Comparison of ENCODE assay signal across 9 mouse cellular contexts in the genomic region with DNA sequence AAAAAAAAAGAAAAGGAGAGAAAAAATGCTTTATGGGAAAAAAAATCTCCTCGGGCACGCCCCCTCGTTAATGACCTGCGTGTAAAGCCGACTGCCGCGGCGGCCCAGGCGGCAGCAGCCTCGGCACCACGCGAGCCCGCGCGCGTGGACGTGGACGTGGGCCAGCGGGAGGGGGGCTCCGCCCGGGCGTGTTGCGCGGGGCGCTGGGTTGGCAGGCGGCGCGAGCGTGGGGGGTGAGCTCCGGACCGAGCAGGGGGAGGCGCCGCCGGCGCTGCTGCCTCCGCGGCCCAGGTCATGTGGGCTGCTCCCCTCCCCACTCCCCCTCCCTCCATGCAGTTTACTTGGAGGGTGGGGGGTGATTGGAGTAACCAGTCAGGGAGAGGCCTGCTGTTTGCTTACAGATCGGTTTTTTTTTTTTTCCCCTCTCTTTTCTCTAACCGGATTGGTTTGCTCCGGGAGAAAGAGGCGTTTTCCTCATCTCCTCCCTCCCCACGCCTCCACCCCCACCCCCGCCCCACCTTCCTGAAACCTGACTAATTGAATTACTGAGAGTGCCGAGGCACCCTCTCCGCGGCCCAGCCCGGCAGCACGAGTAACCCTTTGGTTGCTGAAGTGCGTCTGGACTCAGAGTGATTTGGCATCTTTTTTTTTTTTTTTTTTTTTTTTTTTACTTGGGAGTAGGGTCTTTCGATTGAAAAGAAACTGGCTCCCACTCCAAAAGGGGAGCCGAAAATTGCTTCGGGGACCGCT. TPM values are rescaled to one million over a fixed set of nuclear protein-coding genes. Genes with fewer than 3 reads are reported as not detected.
DNase-seq lines count a peak whose midpoint lies in the region; ATAC-seq and TF ChIP-seq lines count a peak whose summit lies in the region.
"Had no signal": no experiment of that assay in that cellular context is flagged by ENCODE, and none has a peak within 500 bp of the region (broad histone marks: within the 10 kb centered on the region; RNA-seq: fewer than 3 reads in every experiment).

No protein-coding gene starts in this region.

- peak overlapping the region; percentile 83 for H3K9ac ChIP-seq in hindbrain, embryonic 15.5 days

- TF ChIP-seq CTCF in left cerebral cortex, adult 2 months (IDR thresholded peaks at IDR 0.05), result no peak

- H3K27ac ChIP-seq in hindbrain, embryonic 15.5 days (replicated peaks), result peak overlapping the region; percentile 95
- H3K27ac ChIP-seq in left cerebral cortex, adult 2 months, result peak overlapping the region; percentile 88

- peak overlapping the region; percentile 73 for H3K4me3 ChIP-seq in hindbrain, embryonic 15.5 days
- peak overlapping the region; percentile 65 for H3K4me3 ChIP-seq in left cerebral cortex, adult 2 months

- intact Hi-C loops in left cerebral cortex, adult 2 months (cut with DNase I), result loop anchor here (2.0 to 10.0 kb wide), 6 partner anchors 129 to 582 kb away; no protein-coding TSS in a partner anchor

- no peaks in the 10 kb centered on the region for H3K9me3 ChIP-seq in hindbrain, embryonic 15.5 days

- peak overlapping the region; percentile 98 for H3K4me2 ChIP-seq in hindbrain, embryonic 15.5 days

- no peaks in the 10 kb centered on the region for H3K36me3 ChIP-seq in hindbrain, embryonic 15.5 days

- H3K27me3 ChIP-seq in hindbrain, embryonic 15.5 days, result no peaks in the 10 kb centered on the region

- ATAC-seq in hindbrain, embryonic 15.5 days (ENCODE audit: low FRiP score, low read depth), result peak; percentile 86
- ATAC-seq in monocyte, adult 5-6 weeks (replicated peaks; ENCODE audit: insufficient number of reproducible peaks, low FRiP score, low TSS enrichment, poor library complexity, severe bottlenecking), result no peak

- peak; percentile 94 for DNase-seq in ZHBTc4 (ENCODE audit: low read depth, low spot score)
- peak; percentile 52 to 58 for DNase-seq in cerebellum, postnatal 36 days
- peak; percentile 42 for DNase-seq in gastrocnemius, adult 18-20 months (ENCODE audit: low spot score)
- DNase-seq in left cerebral cortex, adult 2 months (ENCODE audit: extremely low spot score in 1 of 2, low spot score in 2 of 2), result peak; percentile 78 to 80
- peak; percentile 80 to 88 for DNase-seq in lung, postnatal 4 days
- peak; percentile 70 for DNase-seq in right cerebral cortex, postnatal 14 days

- under 1% methylated on average over 37 of the region's 53 CpGs for WGBS in hindbrain, embryonic 15.5 days

- H3K4me1 ChIP-seq in hindbrain, embryonic 15.5 days (replicated peaks), result peaks cover 8% of the 10 kb centered on the region

RNA-seq across cellular contexts. Expression of a gene that starts 1.8 kb away (rescaled TPM):
- total RNA-seq in gastrocnemius, adult 18-20 months (2021), result under 1 TPM; 0.62 to 0.73 TPM
- 38.5 and 69.1 TPM in 2 replicates for polyA plus RNA-seq in hindbrain, embryonic 15.5 days (2015; fragmentation: Nextera tagmentation; extraction: Ambion mirVana)
- total RNA-seq in left cerebral cortex, adult 2 months (2021), result 10 to 100 TPM; 38.8 to 47.7 TPM
- total RNA-seq in monocyte, adult 5-6 weeks (2017), result not detected in 3 replicates
- total RNA-seq: neutrophil, adult 5-6 weeks had no signal

Comparison
In these comparisons a context has a peak if more than half of its experiments do, and no peak if none do; other contexts are left out.
1. DNase-seq: peak in every context shown above with its lines; median percentile 94 in ZHBTc4; 84 in lung, postnatal 4 days; 79 in left cerebral cortex, adult 2 months; 70 in right cerebral cortex, postnatal 14 days; 55 in cerebellum, postnatal 36 days; 42 in gastrocnemius, adult 18-20 months.
2. RNA of a gene that starts 1.8 kb away (total RNA-seq): 38.8 to 47.7 TPM in left cerebral cortex, adult 2 months; 0.62 to 0.73 TPM in gastrocnemius, adult 18-20 months and not detected in monocyte, adult 5-6 weeks; every median in the first group is over 10 times any median in the second.